Mouse (Mus musculus) ES-E14 (cell line): ENCODE results near the gene Prpf40a. TPM values are rescaled to one million over a fixed set of nuclear protein-coding genes. Genes with fewer than 3 reads are reported as not detected.

Experiments
- DNase-seq: peaks from one replicate; pipeline ENCODE4 v3.0.0-alpha.2; 2013; ENCODE audit warnings: low read depth, low spot score
- H3K27ac ChIP-seq: 2 replicates; pipeline ENCODE4 v1.5.1; 2012; ENCODE audit warnings: low read depth, mild to moderate bottlenecking, low read length, moderate library complexity, mixed read lengths; ENCODE audit not compliant: poor library complexity, insufficient read depth, severe bottlenecking
- H3K36me3 ChIP-seq: 2 replicates; pipeline ENCODE4 v1.6.1; 2012; ENCODE audit warnings: mild to moderate bottlenecking, low read length, moderate library complexity, mixed read lengths; ENCODE audit not compliant: control insufficient read depth, poor library complexity, insufficient read depth, severe bottlenecking
- H3K4me1 ChIP-seq, 2 experiments: fragments of 150-350 bp in 1 of 2; sonication (generic) in 1 of 2; 2 replicates each; pipeline ENCODE4 v1.6.1; 2012; ENCODE audit warnings: low read length in 2 of 2, mild to moderate bottlenecking in 1 of 2, mixed read lengths in 1 of 2; ENCODE audit not compliant: control insufficient read depth in 2 of 2, insufficient read depth in 2 of 2, poor library complexity in 1 of 2
- H3K4me3 ChIP-seq, 2 experiments: fragments of 150-350 bp in 1 of 2; sonication (generic) in 1 of 2; 2 replicates each; pipeline ENCODE4 v1.5.1; 2012; ENCODE audit warnings: low read length in 2 of 2, low read depth in 1 of 2, mild to moderate bottlenecking in 1 of 2, mixed read lengths in 1 of 2; ENCODE audit not compliant: insufficient read depth in 1 of 2, poor library complexity in 1 of 2, severe bottlenecking in 1 of 2
- H3K9ac ChIP-seq: 2 replicates; pipeline ENCODE4 v1.6.1; 2012; ENCODE audit warnings: low read depth, mild to moderate bottlenecking, low read length, mixed read lengths; ENCODE audit not compliant: poor library complexity, insufficient read depth, severe bottlenecking
- H3K9me3 ChIP-seq: fragments of 150-350 bp; sonication (generic); 2 replicates; pipeline ENCODE4 v1.6.1; 2012; ENCODE audit warnings: low read depth, mild to moderate bottlenecking, low read length; ENCODE audit not compliant: control insufficient read depth, insufficient read depth
- CHD2 ChIP-seq: IDR thresholded peaks from 2 replicates; pipeline ENCODE4 v1.6.1; 2014; ENCODE audit warnings: mild to moderate bottlenecking, low read depth, low read length, inconsistent platforms
- HCFC1 ChIP-seq: IDR thresholded peaks from 2 replicates; pipeline ENCODE4 v1.6.1; 2012; ENCODE audit warnings: low read length, inconsistent platforms, borderline replicate concordance; ENCODE audit not compliant: insufficient read depth
- MAFK ChIP-seq: IDR thresholded peaks from 2 replicates; pipeline ENCODE4 v1.6.1; 2014; ENCODE audit warnings: mild to moderate bottlenecking, low read depth, low read length, inconsistent platforms; ENCODE audit not compliant: insufficient read depth
- ZC3H11A ChIP-seq: IDR thresholded peaks from 2 replicates; pipeline ENCODE4 v1.6.1; 2012; ENCODE audit warnings: low read depth, mild to moderate bottlenecking, inconsistent platforms, low read length, borderline replicate concordance
- ZNF384 ChIP-seq: IDR thresholded peaks from 2 replicates; pipeline ENCODE4 v1.6.1; 2012; ENCODE audit warnings: low read depth, low read length, inconsistent platforms
- in situ Hi-C, 2 experiments: fragments of 600-800 bp; cut with MboI; formaldehyde crosslinking; loops; one replicate each; pipeline ENCODE4 v1.15.1; 2025; ENCODE audit warnings: low sequenced_read_pairs in 2 of 2, inconsistent platforms in 1 of 2; ENCODE audit not compliant: unreplicated experiment in 2 of 2
- total RNA-seq: library from RNA; depleted of rRNA; stranded (reverse); fragments of 300-350 nt; gene quantifications from 2 replicates; pipeline ENCODE4 v1.2.3, GENCODE M21; 2012

The Prpf40a gene
- total RNA-seq, 1 experiment, result 136 TPM

- Histone ChIP-seq H3K9ac (no peak overlapping the region), H3K36me3 (no peaks in the 10 kb centered on the region; the same call in 1 of the 2 replicates), H3K9me3 (no peaks in the 10 kb centered on the region), H3K27ac (no peak overlapping the region), H3K4me1 (peaks cover 0 to 2% of the 10 kb centered on the region in 2 experiments; a peak in 1 of 4 replicates), H3K4me3 (no peak overlapping the region)
- TF ChIP-seq HCFC1, result no peak
- no peak for TF ChIP-seq MAFK
- no peak for DNase-seq
- in situ Hi-C loops, result no loop called here
Observed at GRCm38 (mm10) chr2:53178966-53179365, 12.1 kb downstream of the Prpf40a start.

- H3K36me3 ChIP-seq, result no peaks in the 10 kb centered on the region; the same call in 1 of the 2 replicates
- in situ Hi-C loops, result no loop called here
Observed at GRCm38 (mm10) chr2:53173966-53174365, 17.1 kb downstream of the Prpf40a start.

DNA sequence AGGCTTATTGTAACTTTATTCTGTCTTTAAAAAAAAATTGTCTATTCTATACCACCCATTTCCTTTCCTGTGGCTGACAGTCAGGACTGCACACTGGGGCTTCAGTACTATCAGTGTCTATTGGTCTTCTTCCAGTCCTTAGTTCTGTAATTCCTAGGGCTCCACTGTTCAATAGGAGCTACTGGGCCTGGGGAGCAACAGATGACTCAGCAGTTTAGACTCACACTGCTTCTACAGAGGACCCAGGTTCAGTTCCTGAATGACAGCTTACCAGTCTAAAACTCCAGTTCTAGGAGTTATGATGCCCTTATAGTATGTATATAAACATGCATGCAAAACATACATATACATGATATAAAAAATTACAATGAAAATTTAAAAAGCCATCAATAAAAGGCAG is 44.2 kb downstream of the Prpf40a start:
- TF ChIP-seq MAFK (peak; percentile 89), CHD2 (no peak)
- Histone ChIP-seq H3K9me3 (no peaks in the 10 kb centered on the region), H3K27ac (no peak overlapping the region), H3K4me1 (no peaks in the 10 kb centered on the region; a peak in 1 of 4 replicates), H3K36me3 (peaks cover 5% of the 10 kb centered on the region), H3K9ac (no peak overlapping the region), H3K4me3 (no peak overlapping the region)
- in situ Hi-C loops, result no loop called here
- DNase-seq, result no peak

More at GRCm38 (mm10) chr2:53173966-53174365, 17.1 kb downstream of the Prpf40a start:
- Histone ChIP-seq H3K27ac (no peak overlapping the region), H3K9me3 (no peaks in the 10 kb centered on the region), H3K4me3 (no peak overlapping the region), H3K4me1 (no peaks in the 10 kb centered on the region), H3K9ac (no peak overlapping the region)
- no peak for TF ChIP-seq HCFC1
- no peak for TF ChIP-seq CHD2
- no peak for TF ChIP-seq MAFK
- no peak for TF ChIP-seq ZNF384
- no peak for TF ChIP-seq ZC3H11A
- DNase-seq, result no peak

DNA sequence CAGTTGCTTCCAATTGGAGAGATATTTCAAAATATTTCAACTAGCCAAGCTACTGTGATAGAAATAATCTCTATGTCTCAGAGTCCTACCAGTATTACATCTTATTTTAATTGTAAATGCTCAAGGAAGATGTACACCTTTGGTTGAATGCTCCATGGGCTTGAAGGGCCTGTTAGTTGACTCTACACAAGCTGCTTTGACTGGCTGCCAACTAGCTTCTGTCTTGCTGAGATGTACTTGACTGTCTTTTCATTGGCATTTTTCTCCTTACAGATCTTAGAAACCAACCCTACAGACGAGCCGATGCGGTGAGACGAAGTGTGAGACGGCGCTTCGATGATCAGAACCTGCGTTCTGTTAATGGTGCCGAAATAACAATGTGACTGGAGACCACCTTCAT is 59.5 kb downstream of the Prpf40a start:
- TF ChIP-seq ZNF384 (no peak), HCFC1 (no peak), ZC3H11A (no peak), CHD2 (no peak), MAFK (no peak)
- peaks cover 4% of the 10 kb centered on the region; the same call in 1 of the 2 replicates for H3K36me3 ChIP-seq
- no peak for DNase-seq
- no peak overlapping the region for H3K9ac ChIP-seq
- no peaks in the 10 kb centered on the region for H3K4me1 ChIP-seq
- H3K9me3 ChIP-seq, result no peaks in the 10 kb centered on the region
- in situ Hi-C loops, result no loop called here
- no peak overlapping the region for H3K4me3 ChIP-seq
- H3K27ac ChIP-seq, result no peak overlapping the region

GRCm38 (mm10) chr2:53129070-53129469 is 62.0 kb downstream of the Prpf40a start:
- Histone ChIP-seq H3K9me3 (no peaks in the 10 kb centered on the region), H3K36me3 (peaks cover 5% of the 10 kb centered on the region; the same call in 1 of the 2 replicates), H3K9ac (no peak overlapping the region), H3K27ac (no peak overlapping the region), H3K4me3 (no peak overlapping the region), H3K4me1 (no peaks in the 10 kb centered on the region)
- in situ Hi-C loops, result no loop called here
- no peak for DNase-seq
- no peak for TF ChIP-seq ZNF384
- no peak for TF ChIP-seq CHD2
- no peak for TF ChIP-seq MAFK
- no peak for TF ChIP-seq ZC3H11A
- no peak for TF ChIP-seq HCFC1
